Mouse (Mus musculus): Measurements from ENCODE around the gene Wapl.

DNA sequence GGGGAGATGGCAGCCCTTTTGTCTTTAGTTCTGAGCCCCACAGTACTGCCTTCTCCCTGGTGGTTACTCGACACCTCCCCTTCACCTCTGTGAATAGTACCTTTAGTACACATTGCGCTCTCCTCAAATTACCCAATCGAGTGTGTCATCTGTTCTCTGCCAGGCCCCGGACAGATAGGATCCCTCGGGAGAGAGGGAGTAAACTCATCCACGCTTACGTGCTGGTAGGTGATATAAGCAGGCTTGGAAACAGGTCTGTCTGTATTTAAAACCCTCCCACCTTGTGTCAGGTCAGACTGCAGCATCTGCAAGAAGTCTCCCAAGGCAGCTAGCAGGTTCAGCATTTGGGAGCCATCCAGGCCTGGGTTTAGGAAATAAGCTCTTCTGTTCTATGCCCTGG lies 38.5 kb upstream of the Wapl start:
- no peak for TF ChIP-seq CTCF (IDR thresholded peaks at IDR 0.05; ENCODE audit: insufficient read depth, low read depth, low read length)
- no peak for TF ChIP-seq POLR2A (IDR thresholded peaks at IDR 0.05; ENCODE audit: insufficient read depth, low read depth, low read length)

Data from olfactory bulb, adult 2 months (tissue).